Mouse (Mus musculus) megakaryocyte, embryonic 14.5 days (primary cell): ENCODE measurements around the gene Calcb.

Experiments used
- FLI1 ChIP-seq: IDR thresholded peaks from 2 replicates; pipeline ENCODE4 v1.6.1; 2012; ENCODE audit warnings: low read length, inconsistent platforms, mixed read lengths
- GATA1 ChIP-seq: IDR thresholded peaks from 3 replicates; pipeline ENCODE4 v1.6.1; 2012; ENCODE audit warnings: mixed read lengths, low read length, inconsistent platforms, borderline replicate concordance

DNA sequence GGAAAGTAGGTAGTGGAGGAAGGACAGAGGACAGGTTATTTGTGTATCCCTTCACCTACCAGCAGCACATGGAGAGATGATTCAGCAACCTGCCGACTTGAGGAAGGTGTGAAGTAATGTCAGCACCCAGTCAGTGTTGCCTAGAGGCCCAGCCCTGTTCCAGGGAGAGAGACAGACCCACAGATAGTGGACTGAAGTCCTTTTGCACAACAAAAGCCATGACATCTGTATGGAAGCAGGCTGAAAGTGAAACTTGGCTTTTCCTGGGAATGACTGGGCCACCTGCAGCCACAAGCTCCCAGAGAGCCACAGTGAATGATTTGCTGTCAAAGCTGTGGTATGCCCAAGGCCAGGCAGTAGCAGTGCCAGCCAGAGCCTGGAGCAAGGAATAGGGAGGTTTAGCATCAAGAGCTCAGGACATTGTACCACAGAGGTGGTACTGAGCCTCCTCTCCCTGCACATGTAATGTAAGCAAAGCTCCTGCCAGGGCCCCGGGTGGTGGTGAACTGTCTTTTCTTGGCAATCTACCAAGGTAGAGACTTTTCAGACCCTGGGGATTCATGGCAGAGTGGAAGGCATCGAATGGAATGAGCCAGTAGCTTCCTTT, 26.3 kb downstream of the Calcb start:
- TF ChIP-seq GATA1, result no peak
- TF ChIP-seq FLI1, result no peak
